Mouse (Mus musculus) kidney, adult 18-20 months (tissue): Measurements from ENCODE around the gene Gm10031.

Experiments used
- DNase-seq: peaks from one replicate; pipeline ENCODE4 v3.0.0; 2021

The Gm10031 gene

DNA sequence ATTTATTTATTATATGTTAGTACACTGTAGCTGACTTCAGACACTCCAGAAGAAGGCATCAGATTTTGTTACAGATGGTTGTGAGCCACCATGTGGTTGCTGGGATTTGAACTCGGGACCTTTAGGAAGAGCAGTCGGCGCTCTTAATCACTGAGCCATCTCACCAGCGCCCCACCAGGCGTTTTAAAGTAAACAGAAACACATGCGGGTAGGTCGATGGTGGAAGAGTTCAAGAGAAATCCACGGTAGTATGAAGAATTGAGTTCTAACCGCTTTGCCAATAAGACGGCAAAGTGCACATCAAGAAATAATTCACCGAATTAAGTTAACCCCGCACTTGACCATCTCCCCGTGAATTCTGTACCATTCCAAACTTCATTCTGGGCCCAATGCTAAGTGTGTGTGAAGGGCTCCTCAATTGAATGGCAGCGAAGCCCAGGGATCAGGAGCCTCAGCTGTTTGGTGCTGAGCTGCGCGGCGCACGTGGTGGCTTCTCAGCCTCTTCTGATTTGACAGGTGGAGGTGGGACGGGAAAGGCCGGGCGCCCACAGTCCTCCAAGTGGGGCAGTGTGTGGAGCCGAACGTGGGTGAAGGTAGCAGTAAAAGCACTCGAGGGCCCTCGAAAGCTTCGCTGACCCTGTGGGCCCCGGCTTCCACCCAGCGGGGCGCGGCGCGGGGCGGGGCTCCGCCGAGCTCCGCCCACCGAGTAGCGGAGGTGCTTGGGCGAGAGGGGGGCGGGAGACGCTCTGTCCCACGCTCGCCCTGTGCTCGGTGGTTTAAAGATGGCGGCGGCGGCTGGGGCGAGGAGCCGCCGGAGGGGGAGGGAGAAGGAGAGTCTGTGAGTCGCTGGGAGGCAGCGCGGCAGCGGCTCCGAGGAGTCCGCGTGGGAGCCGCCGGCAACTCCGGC is 34.5 kb downstream of the Gm10031 start, which contains the start of gene Abl2:
TSS of gene Abl2 (plus strand) at position 763 of the 907 bp plus-strand sequence.
- peak; percentile 90 for DNase-seq

DNA sequence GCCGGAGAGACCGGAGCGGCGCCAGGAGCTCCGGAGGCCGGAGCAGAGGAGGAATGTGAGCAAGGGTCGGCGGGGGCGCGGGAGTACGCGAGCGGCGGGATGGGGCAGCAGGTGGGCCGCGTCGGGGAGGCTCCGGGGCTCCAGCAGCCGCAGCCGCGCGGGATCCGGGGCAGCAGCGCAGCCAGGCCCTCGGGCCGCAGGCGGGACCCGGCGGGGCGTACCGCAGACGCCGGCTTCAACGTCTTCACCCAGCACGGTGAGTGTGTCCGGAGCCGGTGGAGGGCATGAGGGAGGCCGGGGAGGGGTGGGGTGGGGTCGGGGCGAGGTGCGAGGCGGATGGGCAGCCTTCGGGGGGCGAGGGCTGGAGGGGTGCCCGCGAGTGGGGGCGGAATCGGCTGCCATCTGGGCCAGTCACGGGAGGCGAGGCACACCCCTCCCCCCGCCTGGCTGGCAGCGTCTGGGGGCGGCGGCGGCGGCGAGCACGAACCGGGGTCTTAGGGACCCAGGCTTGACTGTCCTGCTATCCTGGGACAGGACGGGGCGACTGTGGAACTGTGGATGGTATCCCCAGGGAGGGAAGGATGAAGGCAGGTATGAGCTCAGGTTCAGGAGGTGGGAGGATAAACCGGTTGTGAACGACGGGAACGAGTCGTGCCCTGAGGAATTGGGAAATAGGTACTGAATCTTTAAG is 35.3 kb downstream of the Gm10031 start:
- DNase-seq = peak; percentile 56

- no peak for DNase-seq
These were observed 35.8 kb downstream of the Gm10031 start for GRCm38 (mm10) chr1:156559641-156560020.

DNA sequence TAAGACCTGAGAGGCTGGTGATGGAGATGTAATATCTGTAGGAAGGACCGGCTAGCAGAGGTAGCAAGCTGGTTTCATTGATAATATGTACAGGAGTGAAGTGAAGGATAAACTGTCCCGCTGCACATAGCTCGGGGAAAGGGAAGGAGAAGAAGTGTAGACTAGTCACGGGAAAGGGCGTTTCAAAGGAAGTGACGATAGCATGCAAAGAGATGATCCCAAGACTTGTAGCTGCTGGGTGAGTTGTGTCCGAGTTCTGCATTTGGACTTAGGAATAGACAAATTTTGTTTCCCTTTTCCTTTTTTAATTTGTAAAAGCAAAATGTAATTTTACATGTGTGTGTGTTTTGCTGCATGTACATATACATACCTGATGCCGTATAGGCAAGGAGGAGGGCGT is 36.7 kb downstream of the Gm10031 start:
- DNase-seq = no peak

- no peak for DNase-seq
These were observed 41.5 kb downstream of the Gm10031 start for GRCm38 (mm10) chr1:156565328-156565727.

- DNase-seq = peak; percentile 33
These were observed 42.3 kb downstream of the Gm10031 start for GRCm38 (mm10) chr1:156566132-156566531.

- no peak for DNase-seq
These were observed 45.8 kb downstream of the Gm10031 start for GRCm38 (mm10) chr1:156569615-156570014.

DNA sequence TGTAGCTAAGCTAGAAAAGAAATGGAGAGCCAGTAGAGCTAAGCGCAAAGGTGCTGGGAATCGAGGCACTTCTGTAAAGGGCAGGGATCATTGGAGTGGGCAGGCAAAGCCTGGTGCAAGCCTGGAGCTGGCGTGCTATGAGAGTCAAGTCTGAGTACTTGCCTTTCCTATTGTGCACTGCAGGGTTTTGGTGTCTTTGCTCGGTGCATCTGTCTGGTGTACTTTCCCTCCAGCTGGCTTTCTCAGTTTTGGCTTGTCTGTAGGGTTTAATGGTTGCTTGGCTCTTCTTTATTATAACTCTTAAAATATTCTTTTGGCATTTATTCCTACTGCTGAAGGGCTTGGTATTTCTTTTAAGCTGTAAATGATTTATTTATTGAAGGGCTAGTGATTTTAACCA is 49.1 kb downstream of the Gm10031 start:
- no peak for DNase-seq
